Mouse (Mus musculus): Measurements from ENCODE around the gene Llgl2. TPM values are rescaled to one million over a fixed set of nuclear protein-coding genes. Genes with fewer than 3 reads are reported as not detected.
A peak's percentile ranks its signal among the peaks of the same experiment; 100 is the strongest.

Gene Llgl2
- polyA plus RNA-seq, 1 experiment from 2014 or later, result 21.5 TPM

DNA sequence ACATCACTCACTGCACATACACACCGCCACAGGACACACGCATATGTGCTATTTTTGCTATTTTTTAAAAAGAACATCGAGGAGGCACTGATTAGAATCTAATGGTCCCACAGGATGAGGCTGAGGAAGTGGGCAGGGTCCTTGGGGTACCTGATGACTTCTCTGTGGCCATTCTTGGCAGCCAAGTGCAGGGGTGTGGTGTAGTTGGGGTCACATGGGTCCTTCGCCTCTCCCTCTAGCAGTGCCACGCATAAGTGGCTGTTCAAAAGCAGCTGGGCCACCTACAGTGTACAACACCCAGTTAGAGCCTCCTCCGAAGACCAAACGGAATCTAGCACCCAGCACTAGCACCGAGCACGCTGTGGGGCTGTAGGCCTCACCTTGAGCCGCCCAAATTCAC lies 17.7 kb upstream of the Llgl2 start:
- Histone ChIP-seq H3K4me1 (ENCODE audit: control insufficient read depth, insufficient read depth, low read length) (peaks cover 36% of the 10 kb centered on the region), H3K27ac (ENCODE audit: low read depth, low read length) (peak overlapping the region; percentile 22; the same call in 1 of the 2 replicates), H3K4me3 (ENCODE audit: low read depth, low read length) (no peak overlapping the region), H3K9ac (ENCODE audit: low read depth, low read length) (no peak overlapping the region), H3K9me3 (replicated peaks; ENCODE audit: control insufficient read depth, low read length) (no peaks in the 10 kb centered on the region), H3K36me3 (ENCODE audit: control insufficient read depth, insufficient read depth, low read length) (peaks cover 39% of the 10 kb centered on the region), H3K27me3 (ENCODE audit: control insufficient read depth, insufficient read depth, low read length) (no peaks in the 10 kb centered on the region), H3K4me2 (no peak overlapping the region)
- WGBS (ENCODE audit: insufficient replicate concordance), result 93% methylated on average over 10 of the region's 10 CpGs
- ATAC-seq (replicated peaks; ENCODE audit: insufficient number of reproducible peaks, low FRiP score, low TSS enrichment), result no peak

- Histone ChIP-seq H3K27ac (ENCODE audit: low read depth, low read length) (no peak overlapping the region), H3K9ac (ENCODE audit: low read depth, low read length) (no peak overlapping the region), H3K4me3 (ENCODE audit: low read depth, low read length) (no peak overlapping the region), H3K36me3 (ENCODE audit: control insufficient read depth, insufficient read depth, low read length) (peaks cover 31% of the 10 kb centered on the region), H3K27me3 (ENCODE audit: control insufficient read depth, insufficient read depth, low read length) (no peaks in the 10 kb centered on the region), H3K4me2 (no peak overlapping the region), H3K4me1 (ENCODE audit: control insufficient read depth, insufficient read depth, low read length) (peaks cover 47% of the 10 kb centered on the region), H3K9me3 (replicated peaks; ENCODE audit: control insufficient read depth, low read length) (no peaks in the 10 kb centered on the region)
- WGBS (ENCODE audit: insufficient replicate concordance), result 81% methylated on average over 6 of the region's 6 CpGs
- ATAC-seq (replicated peaks; ENCODE audit: insufficient number of reproducible peaks, low FRiP score, low TSS enrichment), result no peak
Measured at GRCm38 (mm10) chr11:115807306-115807705, 16.5 kb upstream of the Llgl2 start.

DNA sequence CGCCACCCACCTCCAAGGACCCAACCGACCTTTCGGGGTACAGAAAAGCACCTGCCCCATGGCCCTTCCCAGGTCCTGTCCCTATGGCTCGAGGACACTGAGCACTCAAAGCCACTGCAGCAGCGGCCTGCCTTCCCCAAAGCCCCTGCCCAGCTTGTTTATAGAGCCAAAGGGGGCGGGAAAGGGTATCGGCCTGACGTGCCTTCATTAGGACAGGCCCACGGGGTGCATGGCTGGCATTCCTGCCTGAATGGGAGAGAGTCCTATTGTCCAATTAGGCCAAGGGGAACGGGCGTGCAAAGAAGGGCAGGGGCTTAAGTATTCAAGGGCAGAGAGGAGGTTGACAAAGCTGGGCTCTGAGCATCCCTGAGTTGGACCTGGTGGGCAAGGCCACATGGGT lies 15.9 kb upstream of the Llgl2 start:
- Histone ChIP-seq H3K9ac (ENCODE audit: low read depth, low read length) (no peak overlapping the region), H3K4me2 (no peak overlapping the region), H3K4me1 (ENCODE audit: control insufficient read depth, insufficient read depth, low read length) (peaks cover 52% of the 10 kb centered on the region), H3K4me3 (ENCODE audit: low read depth, low read length) (no peak overlapping the region), H3K27me3 (ENCODE audit: control insufficient read depth, insufficient read depth, low read length) (no peaks in the 10 kb centered on the region), H3K9me3 (replicated peaks; ENCODE audit: control insufficient read depth, low read length) (no peaks in the 10 kb centered on the region), H3K36me3 (ENCODE audit: control insufficient read depth, insufficient read depth, low read length) (peaks cover 25% of the 10 kb centered on the region), H3K27ac (ENCODE audit: low read depth, low read length) (peak overlapping the region; percentile 82; the same call in 1 of the 2 replicates)
- ATAC-seq (replicated peaks; ENCODE audit: insufficient number of reproducible peaks, low FRiP score, low TSS enrichment), result no peak
- 80% methylated on average over 11 of the region's 11 CpGs for WGBS (ENCODE audit: insufficient replicate concordance)

- Histone ChIP-seq H3K9me3 (replicated peaks; ENCODE audit: control insufficient read depth, low read length) (no peaks in the 10 kb centered on the region), H3K27me3 (ENCODE audit: control insufficient read depth, insufficient read depth, low read length) (no peaks in the 10 kb centered on the region), H3K27ac (ENCODE audit: low read depth, low read length) (peak overlapping the region; percentile 82), H3K4me1 (ENCODE audit: control insufficient read depth, insufficient read depth, low read length) (peaks cover 52% of the 10 kb centered on the region), H3K9ac (ENCODE audit: low read depth, low read length) (peak overlapping the region; percentile 58), H3K4me2 (peak overlapping the region; percentile 91), H3K36me3 (ENCODE audit: control insufficient read depth, insufficient read depth, low read length) (peaks cover 16% of the 10 kb centered on the region), H3K4me3 (ENCODE audit: low read depth, low read length) (peak overlapping the region; percentile 22; the same call in 1 of the 2 replicates)
- whole genome bisulfite sequencing (ENCODE audit: insufficient replicate concordance), result 41% methylated on average over 10 of the region's 10 CpGs
- peak; percentile 8; the same call in 1 of the 2 replicates for ATAC-seq (replicated peaks; ENCODE audit: insufficient number of reproducible peaks, low FRiP score, low TSS enrichment)
Measured at GRCm38 (mm10) chr11:115808696-115809310, 15.0 kb upstream of the Llgl2 start.

DNA sequence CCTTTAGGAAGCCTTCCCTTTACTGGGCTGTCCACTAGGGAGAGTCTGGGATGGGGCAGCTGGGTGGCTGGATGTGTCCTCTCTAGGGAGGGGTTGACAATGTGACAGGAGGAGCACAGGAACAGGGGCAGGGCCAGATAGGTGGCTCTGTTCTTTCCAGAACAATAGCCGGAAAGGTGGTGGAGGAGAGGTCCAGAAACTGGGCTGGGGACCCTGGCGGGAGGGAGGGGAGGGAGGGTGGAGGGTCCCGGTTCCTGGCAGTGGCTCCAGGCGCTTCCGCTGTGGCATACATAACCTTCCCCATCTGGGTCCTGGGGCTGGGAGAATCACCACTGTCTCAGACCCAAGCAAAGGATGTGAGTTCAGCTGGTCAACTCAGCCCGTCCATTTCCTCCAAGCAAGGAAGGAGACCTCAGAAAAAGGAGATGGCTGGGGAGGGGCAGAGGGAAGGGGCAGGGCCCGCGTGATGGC lies 14.5 kb upstream of the Llgl2 start:
- Histone ChIP-seq H3K9me3 (replicated peaks; ENCODE audit: control insufficient read depth, low read length) (no peaks in the 10 kb centered on the region), H3K36me3 (ENCODE audit: control insufficient read depth, insufficient read depth, low read length) (peaks cover 15% of the 10 kb centered on the region), H3K27ac (ENCODE audit: low read depth, low read length) (peak overlapping the region; percentile 82), H3K4me2 (peak overlapping the region; percentile 91), H3K9ac (ENCODE audit: low read depth, low read length) (peak overlapping the region; percentile 58; the same call in 1 of the 2 replicates), H3K4me1 (ENCODE audit: control insufficient read depth, insufficient read depth, low read length) (peaks cover 55% of the 10 kb centered on the region), H3K27me3 (ENCODE audit: control insufficient read depth, insufficient read depth, low read length) (no peaks in the 10 kb centered on the region), H3K4me3 (ENCODE audit: low read depth, low read length) (peak overlapping the region; percentile 22)
- 60% methylated on average over 8 of the region's 8 CpGs for WGBS (ENCODE audit: insufficient replicate concordance)
- no peak for ATAC-seq (replicated peaks; ENCODE audit: insufficient number of reproducible peaks, low FRiP score, low TSS enrichment)

- Histone ChIP-seq H3K27ac (ENCODE audit: low read depth, low read length) (peak overlapping the region; percentile 82), H3K36me3 (ENCODE audit: control insufficient read depth, insufficient read depth, low read length) (peaks cover 8% of the 10 kb centered on the region), H3K4me3 (ENCODE audit: low read depth, low read length) (peak overlapping the region; percentile 89), H3K27me3 (ENCODE audit: control insufficient read depth, insufficient read depth, low read length) (no peaks in the 10 kb centered on the region), H3K9ac (ENCODE audit: low read depth, low read length) (peak overlapping the region; percentile 47), H3K4me1 (ENCODE audit: control insufficient read depth, insufficient read depth, low read length) (peaks cover 56% of the 10 kb centered on the region), H3K4me2 (peak overlapping the region; percentile 91), H3K9me3 (replicated peaks; ENCODE audit: control insufficient read depth, low read length) (no peaks in the 10 kb centered on the region)
- no peak for ATAC-seq (replicated peaks; ENCODE audit: insufficient number of reproducible peaks, low FRiP score, low TSS enrichment)
- WGBS (ENCODE audit: insufficient replicate concordance), result 60% methylated on average over 14 of the region's 14 CpGs
Measured at GRCm38 (mm10) chr11:115810377-115810776, 13.5 kb upstream of the Llgl2 start.

DNA sequence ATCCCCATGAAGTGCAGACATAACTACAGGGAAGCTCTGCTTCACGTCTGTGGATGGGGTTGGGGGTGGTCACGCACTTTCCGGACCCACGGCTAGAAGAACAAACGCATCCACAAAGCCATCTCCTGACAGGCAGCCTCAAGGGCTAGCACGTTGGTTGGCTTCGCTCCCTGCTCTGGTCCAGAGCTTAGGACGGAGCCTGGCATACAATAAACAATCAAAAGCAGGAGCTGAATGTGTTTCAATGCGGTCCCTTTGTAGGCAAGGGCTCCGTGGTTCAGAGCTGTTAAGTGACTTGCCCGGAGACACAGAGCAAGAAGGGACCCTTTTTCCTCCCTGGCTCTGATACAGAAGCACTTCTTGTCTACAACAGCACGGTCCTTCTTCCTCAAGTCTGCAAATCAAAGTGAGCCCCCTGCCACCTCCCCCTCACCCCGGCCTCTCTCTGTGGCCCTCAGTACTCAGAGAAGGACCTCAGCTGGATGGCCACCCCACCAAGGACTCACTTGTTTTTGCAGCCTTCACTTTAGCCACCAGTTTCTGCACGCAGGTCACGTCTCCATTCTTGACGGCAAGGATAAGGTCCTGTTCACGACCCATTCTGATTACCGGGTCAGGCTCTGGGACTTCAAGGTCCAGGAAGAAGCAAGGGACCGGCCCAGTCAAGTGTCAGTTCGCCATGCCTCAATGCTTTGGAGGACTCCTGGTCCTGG lies 12.3 kb upstream of the Llgl2 start:
- Histone ChIP-seq H3K36me3 (ENCODE audit: control insufficient read depth, insufficient read depth, low read length) (peaks cover 7% of the 10 kb centered on the region), H3K4me1 (ENCODE audit: control insufficient read depth, insufficient read depth, low read length) (peaks cover 61% of the 10 kb centered on the region), H3K27me3 (ENCODE audit: control insufficient read depth, insufficient read depth, low read length) (no peaks in the 10 kb centered on the region), H3K4me3 (ENCODE audit: low read depth, low read length) (peak overlapping the region; percentile 89), H3K9me3 (replicated peaks; ENCODE audit: control insufficient read depth, low read length) (no peaks in the 10 kb centered on the region), H3K27ac (ENCODE audit: low read depth, low read length) (0 out of 2 replicates have a peak overlapping the region, but pooled peaks have one; percentile 82), H3K9ac (ENCODE audit: low read depth, low read length) (peak overlapping the region; percentile 81), H3K4me2 (peak overlapping the region; percentile 91)
- 70% methylated on average over 20 of the region's 20 CpGs for WGBS (ENCODE audit: insufficient replicate concordance)
- no peak for ATAC-seq (replicated peaks; ENCODE audit: insufficient number of reproducible peaks, low FRiP score, low TSS enrichment)

GRCm38 (mm10) chr11:115812095-115812494 lies 11.8 kb upstream of the Llgl2 start:
- no peaks in the 10 kb centered on the region for H3K9me3 ChIP-seq (replicated peaks; ENCODE audit: control insufficient read depth, low read length)
- H3K27ac ChIP-seq (ENCODE audit: low read depth, low read length), result peak overlapping the region; percentile 82; the same call in 1 of the 2 replicates
- H3K36me3 ChIP-seq (ENCODE audit: control insufficient read depth, insufficient read depth, low read length), result peaks cover 4% of the 10 kb centered on the region
- H3K9ac ChIP-seq (ENCODE audit: low read depth, low read length), result peak overlapping the region; percentile 81
- WGBS (ENCODE audit: insufficient replicate concordance), result 24% methylated on average over 7 of the region's 7 CpGs
- H3K27me3 ChIP-seq (ENCODE audit: control insufficient read depth, insufficient read depth, low read length), result no peaks in the 10 kb centered on the region
- peaks cover 61% of the 10 kb centered on the region for H3K4me1 ChIP-seq (ENCODE audit: control insufficient read depth, insufficient read depth, low read length)
- peak overlapping the region; percentile 91 for H3K4me2 ChIP-seq
- peak overlapping the region; percentile 89 for H3K4me3 ChIP-seq (ENCODE audit: low read depth, low read length)
- no peak for ATAC-seq (replicated peaks; ENCODE audit: insufficient number of reproducible peaks, low FRiP score, low TSS enrichment)

Measured in heart, embryonic 11.5 days (tissue).